Mouse (Mus musculus) G1E (cell line): ENCODE results near the gene Usp16.

Source experiments
- CTCF ChIP-seq: IDR thresholded peaks from 2 replicates; pipeline ENCODE4 v1.5.1; 2012; ENCODE audit warnings: low read depth, low read length, inconsistent platforms, mixed read lengths
- GATA1 ChIP-seq: IDR thresholded peaks from 2 replicates; pipeline ENCODE4 v1.6.1; 2012; ENCODE audit warnings: borderline replicate concordance, low read length, inconsistent platforms, mixed read lengths
- GATA2 ChIP-seq: IDR thresholded peaks from 2 replicates; pipeline ENCODE4 v1.6.1; 2012; ENCODE audit warnings: low read depth, low read length, inconsistent platforms, borderline replicate concordance
- POLR2AphosphoS5 ChIP-seq: IDR thresholded peaks from 2 replicates; pipeline ENCODE4 v1.6.1; 2012; ENCODE audit warnings: low read depth, low read length, inconsistent platforms; ENCODE audit not compliant: insufficient replicate concordance
- TAL1 ChIP-seq: conservative IDR thresholded peaks from 2 replicates; pipeline ENCODE4 v1.6.1; 2012; ENCODE audit warnings: low read depth, low read length, inconsistent platforms, mixed read lengths

GRCm38 (mm10) chr16:87499556-87499955 is 45.1 kb downstream of the Usp16 start:
- no peak for TF ChIP-seq GATA1
- TF ChIP-seq CTCF: no peak
- TF ChIP-seq TAL1: no peak
- TF ChIP-seq GATA2: no peak
- TF ChIP-seq POLR2AphosphoS5: no peak
